Mouse (Mus musculus): ENCODE data around the gene Gmpr. TPM values are rescaled to one million over a fixed set of nuclear protein-coding genes. Genes with fewer than 3 reads are reported as not detected.

The Gmpr gene
- polyA plus RNA-seq, 1 experiment from 2014 or later, result 22.9 TPM

DNA sequence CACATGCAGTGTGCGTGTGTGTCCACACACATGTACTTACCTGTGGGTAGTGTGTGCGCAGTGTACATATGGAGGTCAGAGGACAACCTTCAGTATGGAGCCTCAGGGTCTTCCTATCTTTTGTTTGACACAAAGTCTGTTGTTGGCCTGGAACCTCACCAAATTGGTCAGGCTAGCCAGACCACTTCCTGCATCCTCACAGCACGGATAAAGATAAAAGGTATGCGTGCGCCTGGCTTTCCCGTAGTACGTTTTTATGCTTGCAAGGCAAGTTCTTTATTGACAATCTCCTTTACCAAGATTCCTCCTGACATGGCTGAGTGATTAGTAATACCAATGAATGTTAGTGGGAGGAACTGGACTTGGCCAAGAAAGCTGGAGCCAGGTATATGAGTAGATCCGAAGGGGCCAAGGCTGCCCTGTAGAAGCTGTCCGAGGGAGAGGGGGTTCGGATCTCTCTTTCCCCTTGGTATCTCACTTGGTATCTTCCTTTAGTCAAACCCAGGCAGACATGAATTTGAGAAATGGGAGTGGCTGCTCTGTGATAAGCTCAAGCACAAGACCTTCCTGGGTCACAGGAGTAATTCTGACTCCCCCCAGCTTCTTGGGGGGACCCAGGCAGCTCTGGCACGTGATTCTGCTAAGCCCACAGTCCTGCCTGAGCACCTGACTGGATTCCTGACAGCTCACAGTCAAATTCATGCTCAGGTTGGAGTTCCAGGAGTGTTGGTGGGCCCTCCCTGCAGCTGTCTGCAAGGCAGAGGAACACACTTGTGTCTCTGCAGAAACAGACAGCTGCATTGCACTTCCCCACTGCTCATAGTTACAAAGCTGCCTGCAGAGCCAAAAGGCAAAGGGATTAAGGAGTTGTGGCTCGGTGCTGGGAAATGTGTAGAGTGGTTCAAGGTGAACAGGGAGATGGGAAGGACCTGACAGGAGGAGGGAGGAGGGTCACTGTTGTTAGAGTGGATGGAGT, 6.1 kb downstream of the Gmpr start:
- H3K27ac ChIP-seq (ENCODE audit: low read depth), result peak overlapping the region; percentile 26; the same call in 1 of the 2 replicates
- WGBS, result 62% methylated on average over 12 of the region's 12 CpGs

GRCm38 (mm10) chr13:45514115-45514514, 6.9 kb downstream of the Gmpr start:
- Histone ChIP-seq H3K27me3 (ENCODE audit: insufficient read depth, low read length) (no peaks in the 10 kb centered on the region), H3K9ac (no peak overlapping the region), H3K27ac (ENCODE audit: low read depth) (no peak overlapping the region), H3K4me2 (no peak overlapping the region), H3K9me3 (ENCODE audit: low read depth, low read length) (no peaks in the 10 kb centered on the region), H3K36me3 (ENCODE audit: insufficient read depth) (no peaks in the 10 kb centered on the region), H3K4me1 (ENCODE audit: insufficient read depth) (peaks cover 30% of the 10 kb centered on the region), H3K4me3 (ENCODE audit: low read depth, low read length) (no peak overlapping the region)
- 85% methylated on average over 5 of the region's 5 CpGs for WGBS
- TF ChIP-seq CTCF (IDR thresholded peaks at IDR 0.05; ENCODE audit: low read depth), result no peak
- DNase-seq, result no peak
- ATAC-seq (ENCODE audit: insufficient read depth), result no peak

More for the DNA sequence above, 6.1 kb downstream of the Gmpr start:
- no peak overlapping the region for H3K4me3 ChIP-seq (ENCODE audit: low read depth, low read length)
- H3K4me2 ChIP-seq, result peak overlapping the region; percentile 6; the same call in 1 of the 2 replicates
- ATAC-seq (ENCODE audit: insufficient read depth) (no peak), DNase-seq (no peak)
- peaks cover 36% of the 10 kb centered on the region for H3K4me1 ChIP-seq (ENCODE audit: insufficient read depth)
- H3K9ac ChIP-seq, result no peak overlapping the region
- H3K36me3 ChIP-seq (ENCODE audit: insufficient read depth), result no peaks in the 10 kb centered on the region
- no peak for TF ChIP-seq CTCF (IDR thresholded peaks at IDR 0.05; ENCODE audit: low read depth)
- no peaks in the 10 kb centered on the region for H3K27me3 ChIP-seq (ENCODE audit: insufficient read depth, low read length)
- no peaks in the 10 kb centered on the region for H3K9me3 ChIP-seq (ENCODE audit: low read depth, low read length)

DNA sequence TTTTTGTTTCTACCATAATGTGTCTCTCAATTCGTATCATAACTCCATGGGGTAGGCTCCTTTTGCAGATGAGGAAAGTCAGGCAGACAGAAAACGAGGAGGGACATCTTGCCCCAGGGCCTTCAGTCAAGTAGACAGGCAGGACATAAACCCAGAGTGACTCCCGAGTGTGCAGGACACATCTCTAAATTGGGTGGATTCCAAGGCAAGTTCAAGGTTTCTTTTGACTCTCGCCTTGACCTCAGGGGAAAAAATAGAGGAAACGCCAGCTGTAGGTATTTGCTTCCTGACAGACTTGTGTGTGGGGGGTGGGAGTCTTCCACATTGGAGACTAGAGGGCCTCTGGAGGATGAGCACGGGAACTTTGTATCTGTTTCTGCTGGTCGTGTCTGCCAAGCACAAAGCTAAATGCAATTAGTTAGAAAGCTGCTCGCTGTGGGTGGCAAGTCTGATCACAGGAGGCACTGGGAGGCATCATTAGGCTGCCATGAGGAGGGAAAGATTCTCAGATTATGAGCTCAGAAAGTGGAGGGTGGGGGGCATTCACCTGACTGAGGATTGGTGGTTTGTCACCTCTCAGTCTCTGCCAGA, 7.7 kb downstream of the Gmpr start:
- no peak overlapping the region for H3K4me3 ChIP-seq (ENCODE audit: low read depth, low read length)
- no peak overlapping the region for H3K27ac ChIP-seq (ENCODE audit: low read depth)
- TF ChIP-seq CTCF (IDR thresholded peaks at IDR 0.05; ENCODE audit: low read depth), result no peak
- no peaks in the 10 kb centered on the region for H3K9me3 ChIP-seq (ENCODE audit: low read depth, low read length)
- DNase-seq, result peak; percentile 47
- ATAC-seq (ENCODE audit: insufficient read depth), result no peak
- no peak overlapping the region for H3K9ac ChIP-seq
- 32% methylated on average over 8 of the region's 8 CpGs for WGBS
- peaks cover 30% of the 10 kb centered on the region for H3K4me1 ChIP-seq (ENCODE audit: insufficient read depth)
- no peaks in the 10 kb centered on the region for H3K27me3 ChIP-seq (ENCODE audit: insufficient read depth, low read length)
- H3K36me3 ChIP-seq (ENCODE audit: insufficient read depth), result no peaks in the 10 kb centered on the region
- H3K4me2 ChIP-seq, result no peak overlapping the region

DNA sequence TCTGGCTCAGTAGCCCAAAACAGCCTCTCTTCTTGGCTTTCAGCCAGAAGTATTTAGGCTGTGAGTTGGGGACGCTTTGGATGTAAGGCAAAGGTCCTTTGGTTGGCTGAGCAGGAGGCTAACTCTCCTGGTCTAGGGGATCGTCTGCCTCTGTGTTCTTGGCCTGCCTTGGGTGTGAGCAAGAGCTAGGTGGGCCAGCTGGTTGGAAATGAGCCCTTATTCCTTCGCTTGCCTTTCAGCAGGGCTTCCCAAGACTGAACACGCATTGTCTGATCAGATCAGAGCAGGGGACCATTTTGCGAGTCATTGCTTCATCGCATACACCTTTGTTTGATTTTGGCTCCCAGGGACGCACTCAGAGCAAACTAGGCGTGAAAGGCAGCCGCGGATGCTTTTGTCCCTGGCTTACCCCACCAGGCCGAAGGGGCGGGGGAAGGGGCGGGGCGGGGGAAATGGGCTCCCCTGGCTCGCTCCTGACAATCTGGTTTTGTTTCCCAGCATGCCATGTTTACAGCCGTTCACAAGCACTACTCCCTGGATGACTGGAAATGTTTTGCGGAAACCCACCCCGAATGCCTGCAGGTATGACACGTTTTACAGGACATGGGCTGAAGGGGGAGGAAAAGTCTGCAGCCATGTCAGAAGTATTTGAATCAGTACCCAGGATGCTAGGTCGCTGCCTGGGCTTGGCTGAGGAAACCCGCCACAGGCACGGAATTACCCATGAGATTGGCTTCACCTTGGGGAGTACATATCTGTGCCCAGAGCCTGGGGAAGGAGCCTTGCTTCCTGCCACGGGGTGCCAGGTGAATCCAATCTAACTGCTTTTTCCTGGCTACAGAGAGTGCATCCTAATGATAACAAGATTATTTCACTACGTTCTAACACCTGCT, 9.5 kb downstream of the Gmpr start:
- H3K27me3 ChIP-seq (ENCODE audit: insufficient read depth, low read length), result no peaks in the 10 kb centered on the region
- peak overlapping the region; percentile 34 for H3K9ac ChIP-seq
- no peak for TF ChIP-seq CTCF (IDR thresholded peaks at IDR 0.05; ENCODE audit: low read depth)
- peak overlapping the region; percentile 63 for H3K4me2 ChIP-seq
- H3K9me3 ChIP-seq (ENCODE audit: low read depth, low read length), result no peaks in the 10 kb centered on the region
- no peak overlapping the region for H3K27ac ChIP-seq (ENCODE audit: low read depth)
- peaks cover 26% of the 10 kb centered on the region for H3K4me1 ChIP-seq (ENCODE audit: insufficient read depth)
- DNase-seq (peak; percentile 78), ATAC-seq (ENCODE audit: insufficient read depth) (peak; percentile 67)
- 6% methylated on average over 24 of the region's 24 CpGs for WGBS
- 0 out of 2 replicates have a peak, but pooled peaks cover 3% of the 10 kb centered on the region for H3K36me3 ChIP-seq (ENCODE audit: insufficient read depth)
- H3K4me3 ChIP-seq (ENCODE audit: low read depth, low read length), result peak overlapping the region; percentile 25

- Histone ChIP-seq H3K36me3 (ENCODE audit: insufficient read depth) (0 out of 2 replicates have a peak, but pooled peaks cover 3% of the 10 kb centered on the region), H3K27me3 (ENCODE audit: insufficient read depth, low read length) (no peaks in the 10 kb centered on the region), H3K4me2 (no peak overlapping the region), H3K9ac (no peak overlapping the region), H3K4me1 (ENCODE audit: insufficient read depth) (no peaks in the 10 kb centered on the region), H3K27ac (ENCODE audit: low read depth) (no peak overlapping the region), H3K4me3 (ENCODE audit: low read depth, low read length) (no peak overlapping the region), H3K9me3 (ENCODE audit: low read depth, low read length) (peaks cover 3% of the 10 kb centered on the region; the same call in 1 of the 2 replicates)
- no peak for ATAC-seq (ENCODE audit: insufficient read depth)
- WGBS, result 54% methylated on average over 3 of the region's 3 CpGs
- no peak for DNase-seq
- no peak for TF ChIP-seq CTCF (IDR thresholded peaks at IDR 0.05; ENCODE audit: low read depth)
Observed at GRCm38 (mm10) chr13:45524305-45524704, 17.1 kb downstream of the Gmpr start.

- no peak for DNase-seq
- Histone ChIP-seq H3K27ac (ENCODE audit: low read depth) (no peak overlapping the region), H3K4me3 (ENCODE audit: low read depth, low read length) (no peak overlapping the region), H3K4me1 (ENCODE audit: insufficient read depth) (no peaks in the 10 kb centered on the region), H3K4me2 (no peak overlapping the region), H3K9me3 (ENCODE audit: low read depth, low read length) (peaks cover 3% of the 10 kb centered on the region; the same call in 1 of the 2 replicates), H3K27me3 (ENCODE audit: insufficient read depth, low read length) (no peaks in the 10 kb centered on the region), H3K36me3 (ENCODE audit: insufficient read depth) (0 out of 2 replicates have a peak, but pooled peaks cover 3% of the 10 kb centered on the region), H3K9ac (no peak overlapping the region)
- TF ChIP-seq CTCF (IDR thresholded peaks at IDR 0.05; ENCODE audit: low read depth), result no peak
- WGBS, result 90% methylated on average over 6 of the region's 6 CpGs
- ATAC-seq (ENCODE audit: insufficient read depth), result no peak
Observed at GRCm38 (mm10) chr13:45524791-45525435, 17.7 kb downstream of the Gmpr start.

Measured in lung, embryonic 14.5 days (tissue).